ENCODE assay signal across 8 mouse cellular contexts in genomic region chr15:79891436-79892212, GRCm38 (mm10). TPM values are rescaled to one million over a fixed set of nuclear protein-coding genes. Genes with fewer than 3 reads are reported as not detected.
DNase-seq lines count a peak whose midpoint lies in the region; ATAC-seq and TF ChIP-seq lines count a peak whose summit lies in the region.

Gene Apobec3 (plus strand): TSS chr15:79891659.

- no peaks in the 10 kb centered on the region for H3K27me3 ChIP-seq in cerebellum, adult 2 months (ENCODE audit: control insufficient read depth, insufficient read depth, low read length)
- H3K27me3 ChIP-seq in forebrain, embryonic 16.5 days (replicated peaks; ENCODE audit: control insufficient read depth, insufficient read depth, low read length), result 0 out of 2 replicates have a peak, but pooled peaks cover 4% of the 10 kb centered on the region
- 0 out of 2 replicates have a peak, but pooled peaks cover 5% of the 10 kb centered on the region for H3K27me3 ChIP-seq in hindbrain, embryonic 11.5 days (ENCODE audit: control insufficient read depth, insufficient read depth, low read length)
- peaks cover 42% of the 10 kb centered on the region for H3K27me3 ChIP-seq in limb, embryonic 12.5 days
- H3K27me3 ChIP-seq in midbrain, embryonic 13.5 days, result 0 out of 2 replicates have a peak, but pooled peaks cover 12% of the 10 kb centered on the region
- H3K27me3 ChIP-seq in splenic B cell, adult 2 months (ENCODE audit: control insufficient read depth, insufficient read depth, low read length, poor library complexity, severe bottlenecking), result no peaks in the 10 kb centered on the region

- H3K4me1 ChIP-seq in cerebellum, adult 2 months (ENCODE audit: control insufficient read depth, insufficient read depth, low read length), result 0 out of 2 replicates have a peak, but pooled peaks cover 2% of the 10 kb centered on the region
- H3K4me1 ChIP-seq in forebrain, embryonic 16.5 days (replicated peaks; ENCODE audit: control insufficient read depth, insufficient read depth, low read length), result peaks cover 9% of the 10 kb centered on the region
- peaks cover 7% of the 10 kb centered on the region; the same call in 1 of the 2 replicates for H3K4me1 ChIP-seq in hindbrain, embryonic 11.5 days (replicated peaks; ENCODE audit: control insufficient read depth, insufficient read depth, low read length)
- H3K4me1 ChIP-seq in limb, embryonic 12.5 days (replicated peaks), result peaks cover 9% of the 10 kb centered on the region; the same call in 1 of the 2 replicates
- peaks cover 15% of the 10 kb centered on the region for H3K4me1 ChIP-seq in midbrain, embryonic 13.5 days (replicated peaks)

- TF ChIP-seq CTCF in layer of hippocampus, adult 2 months (conservative IDR thresholded peaks at IDR 0.05), result peak; percentile 85
- peak; percentile 74 for TF ChIP-seq CTCF in cerebellum, adult 2 months (IDR thresholded peaks at IDR 0.05; ENCODE audit: borderline replicate concordance, insufficient read depth, low read depth, low read length)

- peak; percentile 57 for ATAC-seq in forebrain, embryonic 16.5 days
- ATAC-seq in hindbrain, embryonic 11.5 days (ENCODE audit: low FRiP score), result no peak
- no peak for ATAC-seq in limb, embryonic 12.5 days (ENCODE audit: insufficient number of reproducible peaks, insufficient read depth, low FRiP score, low TSS enrichment, low read depth)
- no peak for ATAC-seq in midbrain, embryonic 13.5 days

- peak within 1 kb of the TSS; percentile 54 for H3K9ac ChIP-seq in forebrain, embryonic 16.5 days (replicated peaks; ENCODE audit: low read depth, low read length)
- peak within 1 kb of the TSS; percentile 55; the same call in 1 of the 2 replicates for H3K9ac ChIP-seq in hindbrain, embryonic 11.5 days (ENCODE audit: low read depth, low read length)
- peak within 1 kb of the TSS; percentile 64 for H3K9ac ChIP-seq in limb, embryonic 12.5 days (replicated peaks)
- H3K9ac ChIP-seq in midbrain, embryonic 13.5 days (replicated peaks), result peak within 1 kb of the TSS; percentile 25; the same call in 1 of the 2 replicates

- H3K9me3 ChIP-seq in forebrain, embryonic 16.5 days (ENCODE audit: control insufficient read depth, low read length), result no peaks in the 10 kb centered on the region
- no peaks in the 10 kb centered on the region for H3K9me3 ChIP-seq in hindbrain, embryonic 11.5 days (ENCODE audit: control insufficient read depth, low read length)
- no peaks in the 10 kb centered on the region for H3K9me3 ChIP-seq in limb, embryonic 12.5 days
- no peaks in the 10 kb centered on the region for H3K9me3 ChIP-seq in midbrain, embryonic 13.5 days

- peak within 1 kb of the TSS; percentile 51 for H3K4me3 ChIP-seq in layer of hippocampus, adult 2 months
- peak within 1 kb of the TSS; percentile 41 for H3K4me3 ChIP-seq in cerebellum, adult 2 months (replicated peaks; ENCODE audit: insufficient read depth, low read depth, low read length)
- H3K4me3 ChIP-seq in forebrain, embryonic 16.5 days (replicated peaks; ENCODE audit: low read length), result peak within 1 kb of the TSS; percentile 44
- H3K4me3 ChIP-seq in hindbrain, embryonic 11.5 days (ENCODE audit: low read depth, low read length), result peak within 1 kb of the TSS; percentile 27
- peak within 1 kb of the TSS; percentile 51 for H3K4me3 ChIP-seq in limb, embryonic 12.5 days (replicated peaks)
- peak within 1 kb of the TSS; percentile 22 for H3K4me3 ChIP-seq in midbrain, embryonic 13.5 days (replicated peaks)

- no peaks in the 10 kb centered on the region for H3K36me3 ChIP-seq in forebrain, embryonic 16.5 days (ENCODE audit: control insufficient read depth, insufficient read depth)
- no peaks in the 10 kb centered on the region for H3K36me3 ChIP-seq in hindbrain, embryonic 11.5 days (ENCODE audit: control insufficient read depth, insufficient read depth, low read length)
- no peaks in the 10 kb centered on the region for H3K36me3 ChIP-seq in limb, embryonic 12.5 days
- no peaks in the 10 kb centered on the region for H3K36me3 ChIP-seq in midbrain, embryonic 13.5 days
- H3K36me3 ChIP-seq in splenic B cell, adult 2 months (ENCODE audit: control insufficient read depth, insufficient read depth, low read length, poor library complexity, severe bottlenecking), result peaks cover 24% of the 10 kb centered on the region

- H3K27ac ChIP-seq in layer of hippocampus, adult 2 months, result peak within 1 kb of the TSS; percentile 82
- H3K27ac ChIP-seq in cerebellum, adult 2 months (ENCODE audit: insufficient read depth, low read length), result no peak within 1 kb of the TSS
- no peak within 1 kb of the TSS for H3K27ac ChIP-seq in forebrain, embryonic 16.5 days (ENCODE audit: low read length)
- no peak within 1 kb of the TSS for H3K27ac ChIP-seq in hindbrain, embryonic 11.5 days (ENCODE audit: low read depth, low read length)
- no peak within 1 kb of the TSS for H3K27ac ChIP-seq in limb, embryonic 12.5 days
- no peak within 1 kb of the TSS for H3K27ac ChIP-seq in midbrain, embryonic 13.5 days

- peak in 1 of 2 experiments; percentile 58 for DNase-seq in layer of hippocampus, adult 2 months (ENCODE audit: low spot score in 2 of 2)
- DNase-seq in layer of hippocampus, adult 9-11 months, result no peak
- DNase-seq in cerebellum, adult 2 months, result peak; percentile 50 to 51
- peak; percentile 82 for DNase-seq in hindbrain, embryonic 11.5 days (ENCODE audit: low spot score)
- peak; percentile 90 for DNase-seq in splenic B cell, adult 2 months (ENCODE audit: low read depth, low spot score)

- H3K4me2 ChIP-seq in forebrain, embryonic 16.5 days (ENCODE audit: low read length), result peak within 1 kb of the TSS; percentile 52
- H3K4me2 ChIP-seq in hindbrain, embryonic 11.5 days (replicated peaks; ENCODE audit: low read depth, low read length), result peak within 1 kb of the TSS; percentile 34
- peak within 1 kb of the TSS; percentile 70 for H3K4me2 ChIP-seq in limb, embryonic 12.5 days
- H3K4me2 ChIP-seq in midbrain, embryonic 13.5 days (replicated peaks), result peak within 1 kb of the TSS; percentile 39

- WGBS in cerebellum, adult 2 months, result 3% methylated on average over 20 of the region's 20 CpGs
- 2% methylated on average over 20 of the region's 20 CpGs for WGBS in forebrain, embryonic 16.5 days
- 4% methylated on average over 20 of the region's 20 CpGs for WGBS in hindbrain, embryonic 11.5 days
- WGBS in limb, embryonic 12.5 days, result 2% methylated on average over 20 of the region's 20 CpGs
- WGBS in midbrain, embryonic 13.5 days, result 2% methylated on average over 20 of the region's 20 CpGs

- TF ChIP-seq POLR2A in cerebellum, adult 2 months (IDR thresholded peaks at IDR 0.05; ENCODE audit: borderline replicate concordance, insufficient read depth, low read length), result no peak

RNA-seq across cellular contexts. Expression of gene Apobec3, which starts in this region (rescaled TPM):
- 1 to 10 TPM; 5.5 to 5.8 TPM for total RNA-seq in layer of hippocampus, adult 2 months (2021)
- 3.3 and 3.6 TPM in 2 replicates for polyA plus RNA-seq in cerebellum, adult 2 months (2012; rRNA removed)
- polyA plus RNA-seq in forebrain, embryonic 16.5 days (2015; fragmentation: Nextera tagmentation; extraction: Ambion mirVana), result 6.7 and 8.5 TPM in 2 replicates
- 6.0 and 9.3 TPM in 2 replicates for polyA plus RNA-seq in hindbrain, embryonic 11.5 days (2014; fragmentation: Nextera tagmentation; extraction: Ambion mirVana)
- polyA plus RNA-seq in limb, embryonic 12.5 days (2016; fragmentation: Nextera tagmentation; extraction: Ambion mirVana), result 11.0 and 11.8 TPM in 2 replicates
- polyA plus RNA-seq in midbrain, embryonic 13.5 days (2015; fragmentation: Nextera tagmentation; extraction: Ambion mirVana), result 3.1 and 3.8 TPM in 2 replicates
